Mouse (Mus musculus) spleen, adult 2 months (tissue): ENCODE data around the gene Cntd1.

Experiments used
- CTCF ChIP-seq: fragments of 200-500 bp; IDR thresholded peaks from 2 replicates; pipeline ENCODE4 v1.5.1; 2011; ENCODE audit warnings: mild to moderate bottlenecking, inconsistent platforms; ENCODE audit not compliant: insufficient read depth, insufficient read length, insufficient replicate concordance; ENCODE audit errors: extremely low read depth
- POLR2A ChIP-seq: fragments of 200-500 bp; IDR thresholded peaks from 2 replicates; pipeline ENCODE4 v1.6.1; 2011; ENCODE audit warnings: low read depth, low read length, inconsistent platforms

DNA sequence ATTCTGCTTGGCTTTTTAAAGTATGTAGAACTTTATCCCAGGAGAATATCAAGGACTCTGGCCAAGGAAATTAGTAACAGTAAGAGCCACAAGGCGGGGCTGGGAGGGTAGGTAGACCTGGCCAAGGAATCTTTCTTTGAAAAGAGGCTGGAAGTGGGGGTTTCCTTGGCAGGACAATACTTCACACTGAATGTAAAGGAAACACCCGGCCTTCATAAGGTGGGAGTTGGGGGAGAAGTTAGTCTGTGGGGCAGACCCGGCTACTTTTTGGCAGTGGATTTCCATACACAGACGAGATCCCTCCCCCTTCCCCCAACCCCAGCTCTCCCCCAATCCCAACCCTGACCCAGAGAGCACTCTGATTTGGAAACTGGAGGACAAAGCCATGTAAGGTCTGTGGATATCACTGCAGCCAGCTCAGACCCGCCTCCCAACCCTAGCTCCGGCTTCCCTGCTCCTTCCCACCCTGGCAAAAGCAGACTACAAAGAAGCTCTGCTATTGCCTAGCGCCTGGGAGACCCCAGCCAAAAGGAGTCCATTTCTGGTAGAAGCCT is 51.6 kb downstream of the Cntd1 start, which contains the start of gene Aoc3:
- TF ChIP-seq CTCF, result no peak
- no peak for TF ChIP-seq POLR2A
